Mouse (Mus musculus): Measurements from ENCODE around the gene Fam129c. TPM values are rescaled to one million over a fixed set of nuclear protein-coding genes. Genes with fewer than 3 reads are reported as not detected.

Fam129c gene
- total RNA-seq, 2 experiments from 2014 or later: 3.9 to 4.0 TPM

DNA sequence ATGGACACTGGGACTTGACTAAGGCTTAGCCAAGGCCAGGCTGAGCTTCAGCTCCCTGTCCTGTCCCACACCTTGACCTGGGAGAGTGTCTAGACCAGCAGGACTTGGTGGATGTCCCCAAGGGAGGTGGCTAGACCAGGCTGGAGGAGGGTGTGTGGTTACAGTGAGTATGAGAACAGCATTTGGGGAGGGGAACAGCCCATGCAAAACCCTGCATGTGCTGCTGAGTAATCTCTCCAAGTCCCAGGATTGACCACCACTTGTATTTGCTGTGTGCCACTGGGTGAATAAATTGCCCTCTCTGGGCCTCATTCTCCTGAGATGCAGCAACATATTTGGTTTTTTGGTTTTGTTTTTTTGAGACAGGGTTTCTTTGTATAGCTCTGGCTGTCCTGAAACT is 927 bp downstream of the Fam129c start:
- intact Hi-C loops (cut with DNase I): loop anchor here (2.0 to 5.0 kb wide), 2 partner anchors 42 to 64 kb away; no protein-coding TSS in a partner anchor
- DNase-seq (ENCODE audit: low spot score in 2 of 2): no peak

GRCm38 (mm10) chr8:71598841-71599240 is 1.4 kb downstream of the Fam129c start:
- intact Hi-C loops (cut with DNase I): loop anchor here (2.0 to 5.0 kb wide), 2 partner anchors 42 to 63 kb away; no protein-coding TSS in a partner anchor

DNA sequence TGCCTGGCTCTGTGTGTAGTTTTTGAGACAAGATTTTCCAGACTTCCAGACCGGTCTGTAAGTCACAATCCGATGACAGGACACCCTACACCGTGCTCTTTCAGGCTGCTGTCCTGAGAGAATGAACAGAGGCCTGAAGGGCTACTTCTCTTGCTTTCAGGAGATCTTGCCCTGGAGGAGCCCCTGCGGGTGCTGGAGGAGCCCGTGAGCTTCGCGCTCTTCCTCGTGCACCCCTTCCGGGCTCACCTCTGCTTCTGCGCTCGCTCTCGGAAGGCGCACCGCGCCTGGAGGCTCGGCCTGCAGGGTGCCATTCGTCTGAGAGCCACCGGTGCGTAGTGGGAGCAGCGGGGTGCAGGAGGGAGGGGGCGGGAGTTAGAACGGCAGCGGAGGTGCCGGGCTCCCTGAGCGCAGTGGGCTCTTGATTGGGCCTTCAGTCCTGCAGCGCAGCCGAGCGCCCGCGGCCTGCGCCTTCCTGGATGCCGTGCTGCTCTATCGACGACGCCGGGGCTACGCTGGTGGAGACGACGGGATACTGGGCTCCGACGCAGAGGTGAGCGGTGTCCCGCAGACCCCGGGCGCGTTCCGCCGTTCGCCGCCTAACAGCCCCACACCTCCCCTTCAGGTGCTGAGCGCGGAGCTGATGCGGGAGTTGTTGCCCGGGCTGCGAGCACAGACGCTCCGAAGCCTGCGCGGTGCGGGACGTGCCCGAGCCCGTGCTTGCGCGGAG is 4.7 kb downstream of the Fam129c start:
- intact Hi-C loops (cut with DNase I): no loop called here
- no peak for DNase-seq (ENCODE audit: low spot score in 2 of 2)

More at GRCm38 (mm10) chr8:71598841-71599240, 1.4 kb downstream of the Fam129c start:
- DNase-seq (ENCODE audit: low spot score in 2 of 2): no peak

DNA sequence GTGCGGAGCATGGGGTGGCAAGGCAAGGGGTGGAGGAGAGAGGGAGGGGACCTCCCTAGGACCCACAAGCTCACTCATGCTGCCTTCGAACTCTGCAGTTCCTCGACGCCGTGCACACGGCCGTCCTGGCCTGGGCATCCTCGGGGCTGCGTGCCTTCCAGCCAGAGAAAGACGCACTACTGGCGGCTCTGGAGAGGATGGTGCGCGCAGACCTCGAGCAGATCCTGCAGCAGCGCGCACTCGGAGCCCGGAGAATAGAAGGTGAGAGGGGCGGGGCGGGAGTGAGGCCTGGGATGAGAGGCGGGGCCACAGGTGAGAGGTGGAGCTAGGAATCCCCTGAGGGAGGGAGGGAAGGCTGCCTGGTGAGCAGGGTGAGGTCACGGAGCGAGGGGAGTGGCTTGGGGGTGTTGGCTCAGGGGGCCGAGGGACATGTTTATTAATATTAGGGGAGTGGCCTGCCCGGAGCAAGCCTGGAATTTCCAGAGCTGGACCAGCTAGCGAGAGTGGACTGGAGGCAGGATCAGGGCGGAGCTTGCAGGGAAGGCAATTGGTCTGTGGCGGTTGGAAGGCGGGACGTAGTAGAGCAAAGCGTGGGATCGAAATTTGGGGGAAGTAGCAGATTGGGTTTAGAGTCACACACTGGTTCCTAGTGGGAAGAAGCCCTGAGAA is 5.4 kb downstream of the Fam129c start:
- no peak for DNase-seq (ENCODE audit: low spot score in 2 of 2)
- intact Hi-C loops (cut with DNase I): no loop called here

DNA sequence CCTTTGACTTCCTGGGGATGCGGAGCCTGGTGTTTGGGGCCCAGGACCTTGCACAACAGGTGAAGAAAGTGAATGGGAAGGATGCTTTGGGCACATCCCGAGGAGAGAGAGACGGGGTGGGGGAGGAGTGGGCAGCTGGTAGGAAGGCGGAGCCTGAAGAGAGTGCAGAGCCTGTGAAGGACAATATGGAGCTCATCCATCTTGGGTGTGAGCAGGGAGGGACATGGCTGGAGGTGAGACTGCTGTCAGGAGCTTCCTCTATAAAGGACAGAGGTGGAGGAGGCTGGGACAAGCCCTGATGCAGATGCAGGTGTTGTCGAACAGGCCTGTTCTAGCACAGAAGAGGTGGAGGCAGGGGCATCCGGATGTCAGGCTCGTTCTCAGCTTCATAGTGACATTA is 6.6 kb downstream of the Fam129c start:
- no peak for DNase-seq (ENCODE audit: low spot score in 2 of 2)
- intact Hi-C loops (cut with DNase I): no loop called here

GRCm38 (mm10) chr8:71610822-71611651 is 13.6 kb downstream of the Fam129c start, which contains the start of gene Colgalt1:
Colgalt1 (plus strand) TSS chr8:71610998.
- peak; percentile 98 for DNase-seq (ENCODE audit: low spot score in 2 of 2)
- intact Hi-C loops (cut with DNase I): loop anchor here (5.0 kb wide), 1 partner anchor 51 kb away; no protein-coding TSS in a partner anchor

DNA sequence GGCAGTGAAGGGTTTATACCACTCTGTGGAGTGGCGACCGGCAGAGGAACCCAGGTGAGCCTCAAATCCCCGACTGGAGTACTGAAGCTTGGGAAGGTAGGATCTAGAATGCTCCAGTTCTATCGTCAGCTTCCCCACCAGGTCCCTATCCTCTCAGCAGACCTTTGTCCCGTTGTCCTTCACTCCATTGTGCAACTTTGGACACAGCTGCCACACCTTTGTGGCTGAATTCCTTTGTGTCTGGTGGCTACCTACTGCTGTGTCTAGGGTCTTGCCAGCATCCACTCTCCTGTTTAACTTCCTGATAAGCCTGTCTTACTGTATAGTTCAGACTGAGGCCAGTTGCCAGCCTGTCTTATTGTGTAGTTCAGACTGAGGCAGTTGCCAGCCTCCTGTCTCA is 14.7 kb downstream of the Fam129c start:
- DNase-seq (ENCODE audit: low spot score in 2 of 2): no peak
- intact Hi-C loops (cut with DNase I): loop anchor here (5.0 kb wide), 1 partner anchor 50 kb away; no protein-coding TSS in a partner anchor

DNA sequence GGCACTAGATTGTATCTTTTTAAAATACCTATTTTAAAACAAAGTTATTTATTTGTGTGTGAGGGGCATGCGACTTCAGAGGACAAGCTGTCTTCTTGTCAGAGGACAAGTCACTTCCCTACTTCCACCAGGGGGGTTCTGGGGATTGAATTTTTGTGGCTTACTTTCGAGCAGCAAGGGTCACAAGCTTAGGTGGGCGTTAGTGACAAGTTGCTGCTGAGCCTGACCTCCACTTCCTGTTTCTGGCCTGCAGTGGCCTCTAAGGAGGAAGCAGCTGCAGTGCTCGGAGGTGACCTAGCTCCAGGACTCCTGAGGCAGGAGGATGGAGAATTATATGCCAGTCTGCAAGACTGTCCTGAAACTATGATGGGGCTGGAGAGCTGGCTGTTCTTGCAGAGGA is 16.0 kb downstream of the Fam129c start:
- intact Hi-C loops (cut with DNase I): loop anchor here (5.0 kb wide), 1 partner anchor 49 kb away; no protein-coding TSS in a partner anchor
- no peak for DNase-seq (ENCODE audit: low spot score in 2 of 2)

- intact Hi-C loops (cut with DNase I): no loop called here
These were observed 22.3 kb downstream of the Fam129c start for GRCm38 (mm10) chr8:71619786-71620185.

DNA sequence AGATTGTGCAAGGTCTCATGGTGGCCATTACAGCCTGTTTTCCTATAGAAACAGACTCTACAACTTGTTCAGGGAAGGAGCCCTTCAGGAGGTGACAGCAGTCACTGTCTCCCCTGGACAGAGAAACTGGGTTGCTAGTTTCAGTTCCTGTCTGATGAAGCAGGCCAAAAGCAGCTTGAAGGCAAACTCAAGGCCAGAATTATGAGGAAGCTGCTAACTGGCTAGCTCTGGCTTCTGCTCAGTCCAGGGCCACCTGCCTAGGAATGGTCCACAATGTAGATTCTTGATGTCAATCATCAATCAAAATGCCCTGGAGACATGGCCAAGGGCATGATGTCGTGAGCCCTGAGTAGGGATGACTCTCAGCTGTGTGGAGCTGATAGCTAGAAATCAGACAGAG is 27.6 kb downstream of the Fam129c start:
- DNase-seq (ENCODE audit: low spot score in 2 of 2): no peak
- intact Hi-C loops (cut with DNase I): no loop called here

More at GRCm38 (mm10) chr8:71619786-71620185, 22.3 kb downstream of the Fam129c start:
- DNase-seq (ENCODE audit: low spot score in 2 of 2): no peak

- intact Hi-C loops (cut with DNase I): no loop called here
These were observed 29.3 kb downstream of the Fam129c start for GRCm38 (mm10) chr8:71626753-71627152.

GRCm38 (mm10) chr8:71627265-71628099 is 30.0 kb downstream of the Fam129c start:
- intact Hi-C loops (cut with DNase I): no loop called here

More at GRCm38 (mm10) chr8:71626753-71627152, 29.3 kb downstream of the Fam129c start:
- DNase-seq (ENCODE audit: low spot score in 2 of 2): no peak

GRCm38 (mm10) chr8:71628396-71629095 is 31.1 kb downstream of the Fam129c start:
- intact Hi-C loops (cut with DNase I): no loop called here
- no peak for DNase-seq (ENCODE audit: low spot score in 2 of 2)

More at GRCm38 (mm10) chr8:71627265-71628099, 30.0 kb downstream of the Fam129c start:
- DNase-seq (ENCODE audit: low spot score in 2 of 2): no peak

GRCm38 (mm10) chr8:71629096-71629697 is 31.7 kb downstream of the Fam129c start:
- peak; percentile 90 to 92 for DNase-seq (ENCODE audit: low spot score in 2 of 2)
- intact Hi-C loops (cut with DNase I): no loop called here

GRCm38 (mm10) chr8:71629781-71630212 is 32.3 kb downstream of the Fam129c start:
- no peak for DNase-seq (ENCODE audit: low spot score in 2 of 2)
- intact Hi-C loops (cut with DNase I): no loop called here

GRCm38 (mm10) chr8:71630761-71631160 is 33.3 kb downstream of the Fam129c start:
- intact Hi-C loops (cut with DNase I): no loop called here
- no peak for DNase-seq (ENCODE audit: low spot score in 2 of 2)

DNA sequence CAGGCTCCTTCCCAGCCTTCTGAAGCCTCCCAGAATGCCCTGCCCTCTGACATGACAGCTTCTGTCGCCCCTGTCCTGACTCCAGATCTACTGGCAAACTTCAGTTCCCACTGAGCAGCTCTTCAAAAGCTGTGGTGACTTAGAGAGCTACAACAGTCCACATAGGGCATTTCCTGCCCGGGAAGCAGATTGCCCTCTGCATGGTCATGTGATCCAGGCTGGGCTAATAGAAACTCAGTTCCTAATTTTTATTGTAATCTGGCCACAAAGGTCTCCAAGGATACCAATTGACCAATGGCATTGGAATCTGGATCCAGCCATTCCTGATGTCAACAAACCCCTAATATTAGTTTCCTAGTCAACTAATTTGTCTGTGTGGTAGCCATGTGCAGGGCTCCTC is 34.4 kb downstream of the Fam129c start:
- DNase-seq (ENCODE audit: low spot score in 2 of 2): no peak
- intact Hi-C loops (cut with DNase I): no loop called here

DNA sequence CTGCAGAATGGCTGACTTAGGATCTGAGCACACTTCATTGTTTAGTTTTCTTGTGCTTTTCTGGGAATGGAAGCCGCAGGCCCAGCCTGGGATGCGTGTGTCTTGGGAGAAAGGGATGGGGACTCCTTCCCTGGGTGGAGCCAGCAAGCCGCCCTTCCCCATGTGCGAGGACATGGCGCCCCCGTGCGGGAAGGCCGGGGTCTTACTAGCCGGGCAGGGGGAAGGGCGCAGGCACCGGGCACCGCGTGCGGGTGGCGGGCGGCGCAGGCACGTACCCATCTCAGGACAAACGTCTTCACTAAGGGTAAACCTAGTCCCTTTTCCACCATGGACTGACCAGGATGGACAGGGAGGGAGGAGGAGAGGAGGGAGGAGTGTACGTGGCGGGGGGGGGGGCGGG is 35.7 kb downstream of the Fam129c start:
- intact Hi-C loops (cut with DNase I): no loop called here

More for the DNA sequence above, 35.7 kb downstream of the Fam129c start:
- no peak for DNase-seq (ENCODE audit: low spot score in 2 of 2)

Measured in left cerebral cortex, postnatal 36 days (tissue).